Mouse (Mus musculus) retina, postnatal 1 day (tissue): ENCODE data around the gene Ttyh1.
"Not testable (repeated sequence)": the region's sequence is repeated elsewhere in the genome, so short reads cannot be mapped to it uniquely, and the experiment has no call there.

Experiments
- DNase-seq: peaks from one replicate; pipeline ENCODE4 v3.0.0-alpha.2; 2012

The Ttyh1 gene

DNA sequence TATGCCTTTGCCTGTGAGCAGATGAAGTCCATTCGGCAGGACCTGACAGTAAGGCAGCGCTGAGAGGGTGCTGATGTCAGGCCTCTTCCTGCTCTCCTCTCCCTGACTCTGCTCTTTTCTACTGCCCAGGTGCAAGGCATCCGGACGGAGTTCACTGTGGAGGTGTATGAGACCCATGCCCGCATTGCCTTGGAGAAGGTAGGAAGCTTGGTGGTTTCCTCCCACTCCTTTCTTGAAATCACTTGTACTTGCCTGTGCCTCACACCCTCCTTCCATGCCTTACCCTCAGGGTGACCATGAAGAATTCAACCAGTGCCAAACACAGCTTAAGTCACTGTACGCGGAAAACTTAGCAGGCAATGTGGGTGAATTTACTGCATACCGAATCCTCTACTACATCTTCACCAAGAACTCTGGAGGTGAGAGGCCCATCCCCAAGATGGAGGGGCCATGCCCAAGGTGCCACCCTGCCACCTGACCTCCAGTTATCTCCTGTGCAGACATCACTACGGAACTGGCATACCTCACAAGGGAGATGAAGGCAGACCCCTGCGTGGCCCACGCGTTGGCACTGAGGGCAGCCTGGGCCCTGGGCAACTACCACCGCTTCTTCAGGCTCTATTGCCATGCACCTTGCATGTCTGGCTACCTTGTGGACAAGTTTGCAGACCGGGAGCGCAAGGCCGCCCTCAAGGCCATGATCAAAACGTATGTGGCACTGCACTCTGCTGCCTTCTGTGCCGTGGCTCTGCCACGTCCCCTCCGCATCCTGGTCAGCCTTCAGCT is 25.8 kb downstream of the Ttyh1 start:
- DNase-seq: no peak

DNA sequence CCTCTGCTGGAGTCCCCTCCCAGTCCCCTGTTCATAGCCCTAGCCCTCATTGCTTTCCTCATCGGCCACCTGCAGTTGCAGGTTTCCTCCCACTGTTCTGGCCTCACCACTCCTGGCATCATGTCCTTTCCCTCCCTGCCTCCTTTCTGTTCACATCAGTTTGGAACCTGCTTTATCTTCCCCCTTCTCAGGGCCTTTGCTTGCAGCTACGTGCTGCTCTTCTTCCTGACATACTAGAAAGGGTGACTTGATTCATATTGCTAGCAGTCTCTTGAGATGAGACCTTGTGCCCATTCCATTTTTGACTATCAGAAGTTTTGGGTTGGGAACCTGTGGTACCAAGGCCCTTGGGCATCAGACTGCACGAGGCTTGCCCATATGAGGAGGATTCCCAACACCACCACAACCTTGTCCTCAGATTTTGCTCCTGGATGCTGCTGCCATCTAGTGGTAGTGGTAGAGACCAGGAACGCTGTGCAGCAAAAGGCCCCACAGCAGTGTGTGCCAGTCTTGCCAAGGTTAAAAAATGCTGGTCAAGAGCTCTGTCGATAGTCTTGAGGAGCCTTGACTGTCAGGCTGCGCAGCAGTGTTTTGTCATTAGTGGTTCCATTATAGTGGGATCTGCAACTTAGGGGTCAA is 26.5 kb downstream of the Ttyh1 start:
- peak; percentile 72 for DNase-seq

DNA sequence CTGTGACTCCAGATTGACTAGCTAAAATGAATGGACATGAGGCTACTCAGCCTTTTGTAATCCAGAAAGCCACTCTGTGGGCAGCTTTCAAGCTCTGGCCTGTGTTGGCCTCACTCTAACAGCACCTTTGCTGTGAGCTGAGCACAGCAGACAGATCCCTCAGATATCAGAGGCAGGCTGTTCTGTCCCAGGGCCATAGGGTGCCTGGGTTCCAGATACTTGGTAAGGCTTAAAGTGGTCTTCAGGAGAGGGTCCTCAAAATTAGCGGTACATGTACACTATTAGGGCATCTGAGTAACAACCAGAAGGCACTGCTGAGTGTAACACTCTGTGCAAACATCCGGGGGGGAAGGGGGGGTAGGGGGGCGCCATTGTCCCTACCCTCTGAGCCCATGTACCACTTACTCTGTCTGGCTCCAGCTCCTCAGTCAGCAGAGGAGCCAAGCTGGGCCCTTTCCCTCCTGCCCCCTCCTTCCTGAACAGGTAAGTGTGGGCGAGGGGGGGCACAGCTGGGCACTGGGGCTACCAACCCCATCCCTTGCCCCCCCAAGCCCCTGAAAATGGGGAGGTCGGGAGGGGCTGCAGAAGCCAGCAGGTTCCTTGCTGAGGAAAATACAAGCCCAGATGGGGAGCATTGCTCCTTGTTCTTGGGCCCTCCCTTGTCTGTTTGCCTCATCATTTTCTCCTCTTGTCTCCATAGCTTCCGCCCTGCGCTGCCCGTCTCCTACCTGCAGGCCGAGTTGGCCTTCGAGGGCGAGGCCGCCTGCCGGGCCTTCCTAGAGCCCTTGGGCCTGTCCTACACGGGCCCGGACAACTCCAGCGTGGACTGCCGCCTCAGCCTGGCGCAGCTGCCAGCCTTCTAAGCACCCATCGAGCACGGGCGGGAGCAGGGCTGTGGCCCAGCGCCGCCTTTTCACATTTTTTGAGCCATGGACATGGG is 27.3 kb downstream of the Ttyh1 start:
- no peak for DNase-seq

DNA sequence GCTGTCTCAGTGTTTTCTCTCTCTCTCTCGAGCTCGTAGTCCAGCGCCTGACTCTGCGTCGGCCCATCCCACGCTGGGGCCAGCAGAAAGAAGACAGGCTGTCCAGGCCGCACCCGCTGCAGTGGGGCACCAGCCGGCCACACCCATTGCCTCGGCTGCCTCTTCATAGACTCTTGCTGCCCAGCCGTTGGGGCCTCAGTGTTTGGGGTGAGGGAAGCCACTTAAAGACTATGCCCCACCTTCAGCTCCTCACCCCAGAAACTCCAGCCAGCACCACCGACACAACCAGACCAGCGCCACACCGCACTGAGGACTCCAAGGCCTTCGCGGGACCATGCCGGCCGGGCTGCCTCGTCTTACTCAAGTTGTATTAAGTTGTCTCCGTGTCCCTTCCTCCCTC is 28.2 kb downstream of the Ttyh1 start:
- no peak for DNase-seq

DNA sequence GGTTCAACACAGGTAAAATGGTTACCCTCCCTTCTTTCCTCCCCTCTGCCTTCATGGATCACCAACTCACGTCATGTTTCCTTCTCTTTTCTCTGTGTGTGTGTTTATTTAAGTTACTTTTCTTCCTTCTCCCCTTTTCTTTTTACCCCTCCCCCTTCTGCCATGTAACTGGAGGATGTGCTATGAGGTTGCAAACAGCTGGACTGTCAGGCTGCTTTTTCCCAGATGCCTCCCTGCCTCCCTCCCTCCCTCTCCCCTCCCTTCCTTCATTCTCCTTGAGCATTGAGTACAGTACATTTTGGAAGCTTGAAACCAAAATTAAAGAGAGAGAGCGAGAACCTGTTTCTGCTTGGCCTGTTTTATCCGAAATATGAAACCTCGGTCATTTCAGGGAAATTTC is 28.6 kb downstream of the Ttyh1 start:
- DNase-seq: no peak

DNA sequence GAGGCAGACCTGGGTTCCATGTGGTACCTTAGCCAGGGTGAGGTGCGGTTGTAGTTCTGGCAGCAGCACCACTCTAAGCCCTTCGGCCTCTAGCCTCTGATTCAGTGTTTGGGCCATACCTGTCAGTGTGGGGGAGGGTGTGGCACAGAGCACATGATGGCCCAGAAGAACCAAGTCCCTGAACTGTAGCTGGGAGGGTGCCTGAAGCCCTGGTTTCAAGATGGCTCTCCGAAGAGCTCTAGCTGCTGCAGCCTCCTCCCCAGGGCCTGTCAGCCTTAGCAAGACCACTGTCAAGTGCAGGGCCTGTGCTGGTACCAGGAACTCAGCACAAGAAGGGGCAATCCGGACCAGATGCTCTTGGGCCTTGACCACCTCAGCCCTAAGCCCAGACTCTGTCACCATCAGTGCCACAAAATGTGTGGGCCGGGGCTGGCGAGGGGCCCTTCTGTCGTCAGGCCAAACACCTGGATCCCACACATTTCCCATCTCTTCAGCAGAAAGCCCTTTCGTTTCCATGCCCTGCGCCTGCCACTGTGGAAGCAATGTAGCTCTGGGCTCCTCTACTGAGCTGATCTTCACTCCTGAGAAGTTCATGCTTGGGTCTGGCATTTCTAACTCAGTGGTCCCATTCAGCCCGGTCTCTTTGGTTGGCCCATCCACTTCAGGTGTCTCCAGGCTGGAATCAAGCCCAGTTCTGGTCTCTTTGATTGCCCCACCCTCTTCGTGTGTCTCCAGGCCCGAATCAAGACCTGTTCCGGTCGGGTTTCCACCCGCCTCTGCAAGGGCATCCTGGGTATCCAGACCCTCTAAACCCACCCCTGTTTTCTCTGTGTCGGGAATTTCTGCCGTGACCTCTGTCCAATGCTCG is 29.4 kb downstream of the Ttyh1 start:
- no peak for DNase-seq

DNA sequence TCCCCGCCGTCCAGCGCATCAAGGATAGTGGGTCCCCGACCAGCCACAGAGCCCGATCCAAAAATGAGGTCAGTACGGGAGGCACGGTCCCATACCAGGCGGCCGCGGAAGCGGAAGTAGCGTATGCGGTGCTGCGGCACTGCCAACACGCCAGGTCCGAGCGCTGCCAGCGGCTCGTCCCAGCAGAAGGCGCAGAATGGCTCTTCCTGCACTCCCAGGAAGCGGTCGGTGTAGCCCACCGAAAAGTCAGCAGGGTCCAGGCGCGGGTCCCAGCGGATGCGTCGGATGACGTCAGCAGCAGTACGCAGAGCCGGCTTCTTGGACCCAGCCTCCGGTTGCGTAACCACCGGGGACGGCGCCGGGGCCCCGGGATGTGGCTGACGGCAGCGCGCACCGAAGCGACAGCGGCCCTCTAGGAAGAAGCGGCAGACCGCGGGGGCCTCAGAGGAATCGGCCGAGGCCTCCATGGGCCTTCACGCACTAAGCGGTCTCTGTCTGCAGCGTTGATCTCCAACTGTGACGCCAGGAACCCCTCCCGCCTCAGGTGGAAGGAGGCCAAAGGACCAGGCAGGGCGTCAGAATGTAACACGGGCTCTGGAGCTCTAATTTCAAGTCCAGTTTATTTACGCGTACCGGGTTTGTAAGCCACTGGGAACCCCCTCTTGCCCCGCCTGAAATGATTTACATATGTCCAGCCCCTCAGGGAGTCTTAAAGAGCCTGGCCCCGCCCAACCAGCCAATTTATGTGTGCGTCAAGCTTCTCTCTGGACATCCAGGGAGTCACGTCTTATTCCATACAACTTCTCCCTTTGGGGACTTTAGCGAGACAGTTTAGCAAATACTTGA is 30.2 kb downstream of the Ttyh1 start:
- peak; percentile 78 for DNase-seq

DNA sequence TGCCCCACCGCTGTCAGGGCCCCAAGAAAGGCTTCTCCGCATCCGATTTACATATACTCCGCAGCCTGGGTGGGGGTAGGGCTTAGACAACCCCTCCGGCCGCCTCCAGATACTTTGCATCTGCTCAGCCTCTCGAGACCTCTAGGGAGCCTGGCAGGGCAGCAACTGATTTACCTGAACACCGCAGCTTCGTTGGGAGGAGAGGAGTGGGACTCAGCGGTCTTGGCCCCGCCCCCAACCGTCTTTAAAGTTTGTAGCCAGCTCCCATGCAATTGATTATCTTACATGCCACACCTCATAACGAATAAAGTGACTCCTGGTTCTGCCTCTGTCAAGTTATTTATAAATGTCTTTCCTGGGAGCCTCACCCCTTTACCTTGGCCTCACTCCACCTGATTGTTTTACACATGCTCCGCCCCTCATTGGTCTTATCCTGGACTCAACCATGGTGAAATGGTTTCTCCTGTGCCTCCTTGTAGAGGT is 30.9 kb downstream of the Ttyh1 start, which contains the start of gene Leng9:
TSS of gene Leng9 (minus strand) at position 316 of the 483 bp plus-strand sequence.
- DNase-seq: no peak

DNA sequence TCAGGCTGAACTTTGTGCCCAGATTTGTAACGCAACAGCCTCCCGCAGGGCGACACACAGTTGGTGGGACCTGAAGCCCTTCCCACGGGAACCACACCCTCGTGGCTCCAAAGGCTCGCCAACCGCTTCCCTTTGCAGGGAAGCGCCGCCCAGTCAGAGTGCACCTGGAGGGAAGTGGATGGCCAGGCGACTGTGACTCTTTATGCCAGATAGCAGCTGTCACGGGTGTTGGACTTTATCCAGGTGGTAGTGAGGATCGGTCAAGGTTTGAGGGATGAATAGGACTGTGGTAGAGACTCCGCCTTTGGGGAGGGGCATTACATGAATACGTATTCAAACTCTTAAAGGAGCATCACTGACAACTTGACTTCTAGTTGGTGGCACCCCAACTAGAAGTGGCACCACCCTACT is 31.6 kb downstream of the Ttyh1 start:
- peak; percentile 40 for DNase-seq

DNA sequence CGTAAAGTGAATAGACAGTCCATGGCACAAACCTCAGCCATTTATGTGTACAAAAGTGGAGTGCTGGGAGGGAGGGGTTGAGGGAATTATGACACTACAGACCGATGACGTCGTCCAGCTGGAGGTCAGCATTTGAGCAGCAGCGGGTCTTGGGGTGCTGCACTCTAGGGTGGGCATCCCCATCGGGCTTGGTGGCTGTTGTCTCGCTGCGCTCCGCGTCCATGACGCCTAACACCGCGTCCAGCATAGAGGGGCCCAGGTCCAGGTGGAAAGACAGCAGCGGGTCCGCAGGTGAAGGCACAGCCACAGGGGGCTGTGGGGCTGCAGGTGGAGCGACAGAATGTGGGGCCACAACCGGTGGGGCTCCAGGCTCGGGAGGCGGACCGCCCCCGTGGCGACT is 32.0 kb downstream of the Ttyh1 start:
- DNase-seq: no peak

DNA sequence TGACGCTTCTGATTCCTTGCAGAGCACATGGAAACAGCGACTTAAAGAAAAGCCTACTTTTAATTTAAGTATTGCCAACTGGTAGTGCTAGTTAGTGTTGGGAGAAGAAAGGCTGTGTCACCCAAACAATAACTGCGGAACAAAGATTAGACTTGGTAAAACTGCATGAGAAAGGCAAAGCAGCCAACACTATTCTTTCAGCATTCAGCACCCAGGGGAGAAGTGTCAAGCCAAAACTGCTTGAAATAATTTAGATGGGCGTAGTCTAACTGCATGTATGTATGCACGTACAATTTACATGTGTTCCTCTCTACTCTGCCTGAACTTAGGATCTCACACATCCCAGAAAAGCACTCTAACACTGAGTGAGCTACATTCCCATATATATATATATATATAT is 35.1 kb downstream of the Ttyh1 start:
- DNase-seq: no peak

DNA sequence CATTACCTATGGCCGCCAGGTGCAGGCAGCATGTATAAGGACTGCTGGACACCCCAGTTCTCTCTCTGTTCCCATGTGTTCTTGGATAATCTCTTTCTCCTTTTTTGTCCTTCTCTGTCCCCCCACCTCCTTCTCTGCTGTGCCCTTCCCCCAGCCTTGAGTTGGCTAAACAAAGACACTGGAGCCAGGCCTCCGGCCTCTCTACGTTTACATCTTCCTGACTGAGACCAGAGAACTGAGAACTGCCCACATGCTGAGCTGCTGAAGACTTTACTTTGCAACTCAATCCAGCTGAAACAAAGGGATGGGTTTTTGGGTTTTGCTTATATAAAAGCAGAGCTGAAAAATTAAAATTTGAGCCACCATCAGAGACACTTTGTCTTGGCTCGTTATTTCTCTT is 35.8 kb downstream of the Ttyh1 start:
- DNase-seq: no peak

DNA sequence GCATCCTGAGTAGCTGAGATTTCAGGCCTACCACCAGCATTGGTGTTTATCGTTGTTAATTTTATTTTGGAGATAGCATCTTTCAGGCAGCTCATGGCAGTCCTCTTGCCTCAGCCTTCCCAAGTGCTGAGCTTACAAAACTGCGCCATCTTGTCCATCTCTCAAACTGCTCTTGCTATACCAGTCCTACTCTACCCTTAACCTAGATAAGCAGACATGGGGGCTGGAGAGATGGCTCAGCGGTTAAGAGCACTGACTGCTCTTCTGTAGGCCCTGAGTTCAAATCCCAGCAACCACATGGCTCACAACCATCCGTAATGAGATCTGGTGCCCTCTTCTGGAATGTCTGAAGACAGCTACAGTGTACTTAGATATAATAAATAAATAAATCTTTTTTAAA is 42.4 kb downstream of the Ttyh1 start:
- DNase-seq: not testable (repeated sequence)

DNA sequence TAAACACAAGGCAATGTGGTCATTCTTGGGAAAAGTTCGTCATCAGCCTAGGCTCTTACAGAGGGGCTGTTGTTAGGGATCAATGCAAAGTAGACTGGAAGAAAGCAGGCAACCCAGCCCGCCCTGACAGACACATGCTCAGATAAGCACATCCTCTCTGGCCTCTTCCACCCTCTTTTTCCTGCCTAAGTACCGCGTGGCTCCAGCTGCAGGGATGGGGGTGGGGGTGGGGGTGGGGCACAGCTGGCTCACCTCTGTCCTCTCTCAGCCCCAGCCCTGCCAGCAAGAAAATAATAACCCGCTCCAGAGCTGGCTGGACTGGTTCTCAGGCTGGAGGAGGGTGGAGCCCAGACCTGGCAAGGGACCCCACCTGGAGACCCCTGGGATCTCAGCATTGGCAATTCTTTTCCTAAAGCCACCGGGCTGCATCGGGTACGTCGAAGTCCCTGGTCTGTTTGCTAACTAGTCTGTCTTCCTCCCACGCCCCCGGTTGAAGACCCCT is 44.4 kb downstream of the Ttyh1 start:
- DNase-seq: no peak

DNA sequence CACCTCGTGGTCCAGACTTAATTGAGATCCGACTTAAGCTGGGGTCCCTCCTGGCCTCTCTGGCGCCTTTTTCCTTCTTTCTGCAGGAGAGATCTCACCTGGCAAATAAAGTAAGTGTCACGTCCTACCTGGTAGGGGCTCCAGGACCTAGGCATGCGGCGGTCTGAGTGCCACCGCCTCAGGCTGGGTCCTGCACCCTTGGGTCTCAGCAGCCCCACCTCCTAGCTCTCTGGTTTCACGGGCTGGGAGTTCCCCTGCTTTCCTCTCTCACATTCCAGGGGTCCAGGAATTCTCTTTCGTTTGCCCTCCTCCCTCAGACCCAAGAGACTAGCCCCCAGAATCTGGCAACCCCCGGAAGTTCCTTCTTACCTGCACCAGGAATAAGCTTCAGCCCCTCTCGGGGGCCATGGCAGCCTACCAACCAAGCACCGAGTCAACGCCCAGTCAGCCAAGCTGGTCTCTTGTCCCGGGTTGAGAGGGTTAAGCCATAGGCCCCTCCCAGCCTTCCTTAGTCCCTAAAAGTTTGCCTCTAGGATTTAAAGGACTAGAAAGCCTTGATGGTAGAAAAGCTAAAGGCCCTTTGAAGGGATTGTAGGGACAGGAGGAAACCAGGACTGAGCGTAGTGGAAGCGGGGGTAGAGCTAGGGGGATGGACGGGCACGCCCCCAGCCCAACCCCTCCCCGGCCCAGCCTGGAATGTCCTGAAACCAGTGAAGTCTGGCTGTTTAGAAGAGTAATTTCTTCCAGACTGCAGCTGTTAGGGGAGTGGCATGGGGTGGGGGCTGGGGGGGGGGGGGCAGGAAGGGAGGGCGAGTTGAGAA is 45.1 kb downstream of the Ttyh1 start, which contains the start of gene Cdc42ep5:
TSS of gene Cdc42ep5 (minus strand) at position 771 of the 821 bp plus-strand sequence.
- DNase-seq: no peak

DNA sequence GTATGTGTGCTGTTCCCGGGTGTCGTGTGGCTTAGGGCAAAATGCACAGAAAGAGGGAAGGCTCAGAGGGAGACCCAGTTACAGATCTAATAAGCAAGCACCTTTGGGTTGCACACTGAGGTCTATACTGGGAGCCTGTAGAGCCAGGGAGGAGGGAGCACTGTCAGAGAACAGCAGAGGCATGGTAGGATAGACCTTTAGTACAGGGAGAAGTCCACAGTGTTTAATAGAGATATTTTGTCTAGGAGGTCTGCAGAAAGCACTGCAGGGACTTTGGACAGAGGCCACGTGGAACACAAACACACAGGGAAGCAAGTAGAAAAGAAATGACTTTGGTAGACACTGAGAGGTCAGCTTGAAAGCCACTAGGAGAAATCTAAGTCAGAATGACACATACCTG is 46.1 kb downstream of the Ttyh1 start:
- DNase-seq: no peak

DNA sequence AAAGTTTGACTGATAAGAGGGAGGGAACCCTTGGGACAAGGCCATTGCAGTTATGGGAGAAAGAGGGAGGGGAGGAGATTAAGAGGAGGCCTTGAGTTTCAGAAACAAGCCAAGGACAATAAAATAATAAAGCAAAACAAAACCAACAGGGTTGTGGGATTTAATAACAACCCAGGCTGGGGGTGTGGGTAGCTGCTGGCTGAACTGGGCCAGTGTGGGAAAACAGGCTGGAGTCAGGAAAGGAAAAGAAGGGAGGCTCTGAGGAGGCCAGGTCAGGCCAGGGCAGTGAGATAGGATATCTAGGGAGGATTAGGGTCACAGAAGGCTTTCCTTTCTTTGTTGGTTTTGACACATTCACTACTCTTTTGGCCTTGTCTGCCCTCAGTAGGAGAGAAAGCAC is 47.9 kb downstream of the Ttyh1 start:
- no peak for DNase-seq

DNA sequence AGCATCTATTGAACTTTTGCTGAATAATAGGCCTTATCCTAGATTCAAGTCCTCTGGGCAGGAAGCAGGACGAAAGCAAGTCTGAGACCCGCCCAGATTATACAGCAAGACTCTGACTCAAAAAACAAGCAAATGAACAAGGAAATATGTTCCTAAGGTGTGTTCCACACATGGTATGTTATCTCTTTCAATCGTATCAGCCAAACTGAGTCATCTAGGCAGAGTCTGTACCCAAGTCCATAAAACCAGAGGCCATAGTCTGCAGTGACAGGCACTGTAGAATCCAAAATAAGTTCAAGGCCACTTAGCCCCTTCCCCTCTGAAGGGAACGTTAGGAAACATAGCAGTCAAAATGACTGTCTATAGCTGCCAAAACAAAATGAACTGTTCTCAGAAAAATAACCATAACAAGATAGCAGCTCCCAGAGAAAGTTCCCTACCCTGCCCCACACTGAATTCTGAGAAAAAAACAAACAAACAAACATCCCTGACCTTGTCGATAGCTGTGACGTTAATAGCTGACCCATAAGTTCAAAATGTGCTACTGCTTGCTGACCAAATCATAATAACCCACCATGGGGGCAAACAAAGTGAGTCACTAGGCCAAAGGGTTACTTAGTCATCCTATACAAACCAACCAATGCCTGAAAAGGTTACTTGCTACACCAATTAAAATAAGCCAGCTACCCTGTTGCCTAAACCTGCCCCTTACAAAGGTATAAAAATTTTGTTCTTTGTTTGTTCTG is 51.2 kb downstream of the Ttyh1 start:
- DNase-seq: no peak

DNA sequence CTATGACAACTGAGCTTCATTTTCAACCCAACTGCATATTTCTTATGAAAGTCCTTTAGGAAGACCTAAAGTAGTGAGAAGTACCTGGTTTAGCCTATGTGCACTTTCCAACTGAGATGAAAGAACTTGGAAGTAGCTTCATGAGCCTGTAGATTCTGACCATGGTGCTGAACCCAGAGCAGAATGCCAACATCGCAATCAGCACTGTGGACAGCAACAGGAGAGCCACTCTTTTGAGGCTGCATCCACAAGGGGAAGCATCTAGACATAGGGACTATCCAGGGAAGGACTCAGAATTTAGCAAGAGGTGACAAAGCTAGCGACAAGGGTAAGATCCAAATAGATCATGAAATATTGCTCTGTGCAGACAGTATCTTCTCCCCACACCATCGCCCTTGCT is 59.2 kb downstream of the Ttyh1 start:
- DNase-seq: no peak
